Mouse (Mus musculus) lung, postnatal 0 days (tissue): ENCODE measurements at regions not wholly inside any gene's neighbourhood (a gene's known extent, or its start where the extent isn't known, plus 50 kb on each side); places are given as distances from the start of the nearest gene placed in this dataset.

ENCODE experiments used
- CTCF ChIP-seq: IDR thresholded peaks from 2 replicates; pipeline ENCODE4 v1.5.1; 2016; ENCODE audit warnings: antibody characterized with exemption, mild to moderate bottlenecking
- EP300 ChIP-seq: IDR thresholded peaks from 2 replicates; pipeline ENCODE4 v1.6.1; 2016; ENCODE audit warnings: antibody characterized with exemption, mild to moderate bottlenecking, control low read depth

DNA sequence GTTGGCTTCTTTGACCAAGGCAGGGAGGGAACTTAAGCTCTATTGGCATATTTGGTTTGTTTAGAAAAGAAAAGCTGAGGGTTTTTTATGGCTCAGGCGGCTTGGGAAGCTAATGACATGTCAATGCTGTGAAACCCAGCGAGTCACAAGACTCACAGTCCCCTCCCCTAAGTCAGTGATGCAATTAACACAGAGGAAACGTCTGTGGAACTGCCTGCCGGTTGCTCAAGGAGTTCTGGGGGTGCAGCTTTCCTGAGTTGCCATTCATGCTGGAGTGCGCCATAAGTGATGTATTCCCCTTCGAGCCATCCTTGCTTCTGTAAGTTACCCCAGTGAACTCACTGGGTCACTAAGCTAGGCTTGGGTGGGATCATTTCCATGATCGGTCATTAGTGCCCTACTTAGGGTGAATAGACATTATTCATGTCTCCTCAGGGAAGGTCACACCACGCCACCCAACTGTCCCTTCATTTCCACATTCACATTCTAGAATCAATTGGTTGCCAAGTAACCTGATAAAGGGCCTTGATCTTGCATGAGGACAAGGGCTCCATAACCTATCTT is 72.4 kb upstream of the Hk2 start:
- TF ChIP-seq CTCF: no peak
- TF ChIP-seq EP300: no peak
